Comparison of ENCODE assay signal across 8 mouse cellular contexts in the genomic region with DNA sequence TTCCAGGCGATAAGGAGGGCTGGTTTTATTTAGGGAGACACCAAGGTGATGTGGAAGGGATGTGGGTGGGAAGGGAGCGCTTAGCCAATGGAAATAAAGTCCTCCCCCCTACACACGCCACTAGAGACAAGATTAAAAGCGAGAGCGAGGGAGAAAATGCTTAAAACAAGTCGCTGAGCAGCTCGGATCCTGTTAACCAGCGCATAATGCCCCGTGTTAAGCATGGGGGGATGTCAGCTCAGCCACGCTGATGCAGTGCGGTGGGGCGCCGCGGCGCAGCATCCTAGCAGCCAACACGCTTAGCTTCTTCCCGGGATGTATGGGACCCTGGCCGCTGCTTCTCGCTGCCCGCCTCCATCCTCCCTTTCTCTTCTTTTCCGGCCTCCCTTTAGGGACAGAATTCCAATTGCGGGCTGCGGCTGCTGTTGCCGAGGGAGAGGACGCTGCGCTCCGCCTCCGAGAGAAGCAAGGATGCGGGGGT. TPM values are rescaled to one million over a fixed set of nuclear protein-coding genes. Genes with fewer than 3 reads are reported as not detected.
DNase-seq lines count a peak whose midpoint lies in the region; ATAC-seq lines count a peak whose summit lies in the region.

A gene (minus strand): TSS at position 57 of the 481 bp plus-strand sequence.

- intact Hi-C loops in gastrocnemius, postnatal 36 days (cut with DNase I): no loop called here

- H3K36me3 ChIP-seq in embryonic facial prominence, embryonic 12.5 days: no peaks in the 10 kb centered on the region
- no peaks in the 10 kb centered on the region for H3K36me3 ChIP-seq in midbrain, embryonic 14.5 days (ENCODE audit: control insufficient read depth, insufficient read depth, low read length)

- H3K27ac ChIP-seq in embryonic facial prominence, embryonic 12.5 days: no peak within 1 kb of the TSS
- H3K27ac ChIP-seq in midbrain, embryonic 14.5 days (replicated peaks; ENCODE audit: low read depth, low read length): peak within 1 kb of the TSS; percentile 66

- peak; percentile 4 for DNase-seq in R1 (ENCODE audit: low read depth, low spot score)
- peak; percentile 43 to 61 for DNase-seq in layer of hippocampus, adult 8-10 months (ENCODE audit: low spot score in 2 of 2)
- peak; percentile 83 for DNase-seq in midbrain, embryonic 14.5 days
- DNase-seq in gastrocnemius, postnatal 36 days: no peak

- no peaks in the 10 kb centered on the region for H3K9me3 ChIP-seq in embryonic facial prominence, embryonic 12.5 days
- H3K9me3 ChIP-seq in midbrain, embryonic 14.5 days (ENCODE audit: control insufficient read depth, low read length): no peaks in the 10 kb centered on the region

- H3K27me3 ChIP-seq in embryonic facial prominence, embryonic 12.5 days: peaks cover 51% of the 10 kb centered on the region
- H3K27me3 ChIP-seq in midbrain, embryonic 14.5 days (ENCODE audit: control insufficient read depth, insufficient read depth, low read length): no peaks in the 10 kb centered on the region

- H3K4me2 ChIP-seq in embryonic facial prominence, embryonic 12.5 days (replicated peaks): peak within 1 kb of the TSS; percentile 49
- H3K4me2 ChIP-seq in midbrain, embryonic 14.5 days (ENCODE audit: low read length): peak within 1 kb of the TSS; percentile 83

- 0 out of 2 replicates have a peak within 1 kb of the TSS, but pooled peaks have one; percentile 12 for H3K9ac ChIP-seq in embryonic facial prominence, embryonic 12.5 days
- H3K9ac ChIP-seq in midbrain, embryonic 14.5 days (replicated peaks; ENCODE audit: low read length): peak within 1 kb of the TSS; percentile 66

- no peak for ATAC-seq in embryonic facial prominence, embryonic 12.5 days (ENCODE audit: insufficient number of reproducible peaks, insufficient read depth, low FRiP score, low TSS enrichment)
- no peak for ATAC-seq in midbrain, embryonic 14.5 days (ENCODE audit: low FRiP score, low TSS enrichment)
- ATAC-seq in monocyte, adult 5-6 weeks (replicated peaks; ENCODE audit: insufficient number of reproducible peaks, low FRiP score, low TSS enrichment, poor library complexity, severe bottlenecking): no peak
- no peak for ATAC-seq in megakaryocyte-erythroid progenitor cell, adult 5-6 weeks (replicated peaks; ENCODE audit: low FRiP score, low TSS enrichment, poor library complexity, severe bottlenecking)
- ATAC-seq in activated CD4-positive, CD25-positive, alpha-beta regulatory T cell, adult 4 months: no peak

- H3K4me3 ChIP-seq in embryonic facial prominence, embryonic 12.5 days: peak within 1 kb of the TSS; percentile 24
- H3K4me3 ChIP-seq in midbrain, embryonic 14.5 days (replicated peaks; ENCODE audit: low read depth, low read length): peak within 1 kb of the TSS; percentile 50

- H3K4me1 ChIP-seq in embryonic facial prominence, embryonic 12.5 days: peaks cover 12% of the 10 kb centered on the region
- H3K4me1 ChIP-seq in midbrain, embryonic 14.5 days (ENCODE audit: control insufficient read depth, insufficient read depth, low read length): peaks cover 35% of the 10 kb centered on the region

- WGBS in embryonic facial prominence, embryonic 12.5 days: under 1% methylated on average over 27 of the region's 29 CpGs
- 1% methylated on average over 29 of the region's 29 CpGs for WGBS in midbrain, embryonic 14.5 days

RNA-seq across cellular contexts. Expression of the gene that starts here (rescaled TPM):
- polyA plus RNA-seq in embryonic facial prominence, embryonic 12.5 days (2016; fragmentation: Nextera tagmentation; extraction: Ambion mirVana): 1.3 and 1.8 TPM in 2 replicates
- total RNA-seq in layer of hippocampus, adult 8-10 months (2022): 10 to 100 TPM; 53.7 to 58.2 (median 54.8) TPM
- polyA plus RNA-seq in midbrain, embryonic 14.5 days (2014; fragmentation: Nextera tagmentation; extraction: Ambion mirVana): 8.7 and 11.4 TPM in 2 replicates
- total RNA-seq in monocyte, adult 5-6 weeks (2017): not detected in 3 replicates
- total RNA-seq in gastrocnemius, postnatal 36 days (2021): under 1 TPM in 1 of 2 experiments, not detected in 1; 0.10 TPM
- total RNA-seq in megakaryocyte-erythroid progenitor cell, adult 5-6 weeks (2014; fragmentation: Nextera tagmentation): not detected in 2 replicates
- not detected in 2 replicates for total RNA-seq in megakaryocyte-erythroid progenitor cell, adult 5-6 weeks (2017)
- polyA plus RNA-seq in activated CD4-positive, CD25-positive, alpha-beta regulatory T cell, adult 4 months (2017; shearing (Covaris generic)): not detected

Comparison
In these comparisons a context has a peak if more than half of its experiments do, and no peak if none do; other contexts are left out.
1. RNA of the gene that starts here (total RNA-seq): 53.7 to 58.2 TPM in layer of hippocampus, adult 8-10 months; 0.10 TPM in gastrocnemius, postnatal 36 days, not detected in monocyte, adult 5-6 weeks and not detected in megakaryocyte-erythroid progenitor cell, adult 5-6 weeks; every median in the first group is over 10 times any median in the second.
2. DNase-seq: peak in R1 (single experiment), layer of hippocampus, adult 8-10 months (2 of 2) and midbrain, embryonic 14.5 days (single experiment); none in gastrocnemius, postnatal 36 days (0 of 2).